Mouse (Mus musculus): ENCODE data around the gene Cd300lg. TPM values are rescaled to one million over a fixed set of nuclear protein-coding genes. Genes with fewer than 3 reads are reported as not detected.

The Cd300lg gene
- total and polyA plus RNA-seq, 3 experiments, result 0.08 to 0.26 TPM; not detected in 1

DNA sequence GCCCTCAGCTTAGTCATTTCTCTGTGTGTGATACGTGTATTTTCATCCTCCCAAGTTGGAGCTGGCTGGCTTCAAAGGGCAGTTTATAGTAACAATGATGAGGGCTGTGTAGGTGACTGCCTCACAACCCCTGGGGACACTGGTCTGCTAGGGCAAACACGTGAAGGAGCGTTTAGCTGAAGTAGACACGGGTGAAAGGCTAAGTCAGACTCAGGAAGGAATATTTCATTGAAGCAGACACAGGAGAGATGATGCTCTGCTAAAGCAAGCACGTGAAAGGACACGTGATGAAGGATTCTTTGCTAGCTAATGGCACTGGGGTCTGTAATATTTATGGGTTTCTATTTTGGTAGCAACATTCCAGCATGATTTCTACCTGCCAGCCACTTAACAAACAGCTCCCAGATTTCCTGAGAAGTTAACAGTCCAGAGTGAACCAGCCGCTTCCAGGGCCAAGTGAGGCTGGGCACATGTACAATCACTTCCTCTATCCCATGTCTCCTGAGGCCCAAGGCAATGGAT is 3.4 kb downstream of the Cd300lg start:
- Histone ChIP-seq H3K27me3 (ENCODE audit: control insufficient read depth in 1 of 2, insufficient read depth in 2 of 2, low read length in 2 of 2) (peaks cover 0 to 4% of the 10 kb centered on the region in 2 experiments; a peak in 2 of 4 replicates), H3K9me3 (replicated peaks; ENCODE audit: insufficient read depth, low read length) (no peaks in the 10 kb centered on the region), H3K36me3 (ENCODE audit: control insufficient read depth in 1 of 2, insufficient read depth in 2 of 2, low read length in 2 of 2) (no peaks in the 10 kb centered on the region), H3K4me3 (ENCODE audit: control insufficient read depth in 1 of 2, insufficient read depth in 1 of 2, low read depth in 2 of 2, low read length in 2 of 2) (no peak overlapping the region), H3K4me1 (ENCODE audit: control insufficient read depth in 1 of 2, insufficient read depth in 2 of 2, low read length in 2 of 2) (0 out of 4 replicates have a peak, but pooled peaks cover 0 to 4% of the 10 kb centered on the region in 2 experiments), H3K27ac (ENCODE audit: control insufficient read depth, low read depth, low read length) (no peak overlapping the region), H3K9ac (ENCODE audit: control insufficient read depth, low read depth, low read length, poor library complexity, severe bottlenecking) (no peak overlapping the region), H3K79me2 (ENCODE audit: control insufficient read depth, insufficient read depth, low read length, poor library complexity) (no peaks in the 10 kb centered on the region)
- TF ChIP-seq KAT2A (conservative IDR thresholded peaks at IDR 0.05; ENCODE audit: low read depth, low read length), result no peak
- TF ChIP-seq GABPA (IDR thresholded peaks at IDR 0.05; ENCODE audit: low read depth, low read length), result no peak
- no peak for TF ChIP-seq RCOR1 (IDR thresholded peaks at IDR 0.05; ENCODE audit: low read depth, low read length)
- TF ChIP-seq ZNF384 (IDR thresholded peaks at IDR 0.05; ENCODE audit: low read depth, low read length), result no peak
- no peak for TF ChIP-seq SIN3A (IDR thresholded peaks at IDR 0.05; ENCODE audit: low read length)
- TF ChIP-seq EP300 (IDR thresholded peaks at IDR 0.05; ENCODE audit: low read depth in 1 of 2, low read length in 2 of 2), result no peak
- no peak for TF ChIP-seq ZC3H11A (IDR thresholded peaks at IDR 0.05; ENCODE audit: low read depth, low read length)
- TF ChIP-seq GATA1 (IDR thresholded peaks at IDR 0.05; ENCODE audit: low read depth, low read length), result no peak
- TF ChIP-seq CTCF (IDR thresholded peaks at IDR 0.05 in 2 of 3, conservative IDR thresholded peaks at IDR 0.05 in 1 of 3; ENCODE audit: control insufficient read depth in 1 of 3, insufficient read depth in 1 of 3, low read depth in 2 of 3, low read length in 3 of 3, poor library complexity in 1 of 3, severe bottlenecking in 1 of 3), result no peak
- no peak for TF ChIP-seq NELFE (IDR thresholded peaks at IDR 0.05; ENCODE audit: low read depth, low read length)
- TF ChIP-seq TBP (IDR thresholded peaks at IDR 0.05; ENCODE audit: low read depth, low read length), result no peak
- no peak for TF ChIP-seq SMC3 (IDR thresholded peaks at IDR 0.05; ENCODE audit: low read depth, low read length)
- no peak for TF ChIP-seq ZKSCAN1 (IDR thresholded peaks at IDR 0.05; ENCODE audit: low read depth, low read length)
- no peak for TF ChIP-seq MAFK (IDR thresholded peaks at IDR 0.05; ENCODE audit: borderline replicate concordance, low read depth, low read length)
- TF ChIP-seq POLR2AphosphoS2 (IDR thresholded peaks at IDR 0.05; ENCODE audit: low read length), result no peak
- no peak for DNase-seq (ENCODE audit: low read depth, low spot score)

GRCm38 (mm10) chr11:102046607-102047006 is 5.3 kb downstream of the Cd300lg start:
- Histone ChIP-seq H3K79me2 (ENCODE audit: control insufficient read depth, insufficient read depth, low read length, poor library complexity) (no peaks in the 10 kb centered on the region), H3K9me3 (replicated peaks; ENCODE audit: insufficient read depth, low read length) (no peaks in the 10 kb centered on the region), H3K4me1 (ENCODE audit: control insufficient read depth in 1 of 2, insufficient read depth in 2 of 2, low read length in 2 of 2) (0 out of 4 replicates have a peak, but pooled peaks cover 0 to 1% of the 10 kb centered on the region in 2 experiments), H3K9ac (ENCODE audit: control insufficient read depth, low read depth, low read length, poor library complexity, severe bottlenecking) (no peak overlapping the region), H3K27ac (ENCODE audit: control insufficient read depth, low read depth, low read length) (no peak overlapping the region), H3K4me3 (ENCODE audit: control insufficient read depth in 1 of 2, insufficient read depth in 1 of 2, low read depth in 2 of 2, low read length in 2 of 2) (no peak overlapping the region), H3K27me3 (ENCODE audit: control insufficient read depth in 1 of 2, insufficient read depth in 2 of 2, low read length in 2 of 2) (peaks cover 0 to 4% of the 10 kb centered on the region in 2 experiments; a peak in 2 of 4 replicates), H3K36me3 (ENCODE audit: control insufficient read depth in 1 of 2, insufficient read depth in 2 of 2, low read length in 2 of 2) (no peaks in the 10 kb centered on the region)
- DNase-seq (ENCODE audit: low read depth, low spot score), result no peak
- no peak for TF ChIP-seq SMC3 (IDR thresholded peaks at IDR 0.05; ENCODE audit: low read depth, low read length)
- TF ChIP-seq ZC3H11A (IDR thresholded peaks at IDR 0.05; ENCODE audit: low read depth, low read length), result no peak
- TF ChIP-seq MEF2A (IDR thresholded peaks at IDR 0.05; ENCODE audit: extremely low read depth, insufficient replicate concordance, low read depth, low read length, poor library complexity, severe bottlenecking), result no peak
- no peak for TF ChIP-seq USF2 (IDR thresholded peaks at IDR 0.05; ENCODE audit: borderline replicate concordance in 1 of 2, insufficient read depth in 1 of 2, low read depth in 1 of 2, low read length in 2 of 2)
- no peak for TF ChIP-seq ZNF384 (IDR thresholded peaks at IDR 0.05; ENCODE audit: low read depth, low read length)
- no peak for TF ChIP-seq USF1 (IDR thresholded peaks at IDR 0.05; ENCODE audit: low read depth, low read length)
- no peak for TF ChIP-seq GATA1 (IDR thresholded peaks at IDR 0.05; ENCODE audit: low read depth, low read length)
- no peak for TF ChIP-seq ZKSCAN1 (IDR thresholded peaks at IDR 0.05; ENCODE audit: low read depth, low read length)

Data from MEL (cell line).